Mouse (Mus musculus): ENCODE data around the gene Usf3.

DNA sequence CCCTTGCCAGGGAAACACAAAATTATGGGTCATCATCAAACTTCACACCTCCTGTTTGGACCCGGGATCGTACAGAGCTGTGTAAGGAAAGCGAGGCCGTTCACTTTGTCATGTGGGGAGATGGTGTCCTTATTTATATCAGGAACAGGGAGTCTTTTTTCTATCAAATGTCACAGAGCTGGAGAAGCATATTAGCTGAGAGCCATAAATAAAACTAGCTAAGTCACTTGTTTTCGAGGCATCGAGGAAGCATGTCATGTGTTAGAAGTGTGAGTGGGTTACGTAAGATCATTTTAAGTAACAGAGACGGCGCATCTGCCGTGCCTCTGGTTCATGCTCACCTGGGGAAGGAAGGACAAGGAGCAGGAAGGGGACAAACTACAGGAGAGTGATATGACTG, 76.9 kb downstream of the Usf3 start:
- TF ChIP-seq CTCF (IDR thresholded peaks at IDR 0.05) (no peak), EP300 (IDR thresholded peaks at IDR 0.05; ENCODE audit: insufficient read depth, low read depth, low read length) (no peak)

Measured in heart, adult 2 months (tissue).